Mouse (Mus musculus): ENCODE data around the gene Lsmem1.

DNA sequence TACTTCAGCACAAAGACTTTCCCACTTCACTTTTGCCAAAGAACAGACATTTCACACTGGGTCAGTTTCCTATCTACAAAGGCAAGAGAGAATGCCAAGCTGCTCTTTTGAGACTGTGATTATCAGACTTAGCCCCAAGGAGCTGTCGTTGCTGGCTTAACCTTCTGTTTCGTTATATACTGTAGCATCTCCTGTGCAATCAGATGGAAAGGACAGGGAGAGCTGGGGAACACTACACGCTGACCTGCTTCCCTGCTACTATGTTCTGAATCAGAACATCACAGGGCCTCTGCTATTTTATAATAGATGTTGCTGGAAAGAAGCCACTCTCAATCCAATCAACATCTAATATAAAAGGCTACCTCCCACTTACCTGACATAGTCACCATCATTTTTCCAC lies 9.8 kb upstream of the Lsmem1 start:
- TF ChIP-seq POLR2A (IDR thresholded peaks at IDR 0.05; ENCODE audit: low read depth, low read length) (no peak), CTCF (IDR thresholded peaks at IDR 0.05; ENCODE audit: extremely low read depth, insufficient read length, insufficient replicate concordance, low read depth, low read length) (no peak)
